Mouse (Mus musculus) heart, embryonic 15.5 days (tissue): ENCODE results near the gene Bbof1. TPM values are rescaled to one million over a fixed set of nuclear protein-coding genes. Genes with fewer than 3 reads are reported as not detected.

Experiments used
- ATAC-seq: fragments of 200-750 bp; cut with Nextera tagmentation; replicated peaks from 2 replicates; pipeline ENCODE4 v1.8.0; 2017; ENCODE audit warnings: low read depth, moderate TSS enrichment; ENCODE audit not compliant: insufficient number of reproducible peaks, insufficient read depth, low FRiP score
- H3K27ac ChIP-seq: fragments of 300-500 bp; sonication (generic); 2 replicates; pipeline ENCODE4 v1.5.1; 2015; ENCODE audit warnings: mild to moderate bottlenecking, inconsistent platforms
- H3K27me3 ChIP-seq: fragments of 300-500 bp; sonication (generic); 2 replicates; pipeline ENCODE4 v1.6.1; 2015; ENCODE audit warnings: inconsistent platforms
- H3K36me3 ChIP-seq: fragments of 300-500 bp; sonication (generic); 2 replicates; pipeline ENCODE4 v1.6.1; 2015; ENCODE audit warnings: mild to moderate bottlenecking, inconsistent platforms
- H3K4me1 ChIP-seq: fragments of 300-500 bp; sonication (generic); replicated peaks from 2 replicates; pipeline ENCODE4 v1.6.1; 2015; ENCODE audit warnings: inconsistent platforms
- H3K4me2 ChIP-seq: fragments of 300-500 bp; sonication (generic); 2 replicates; pipeline ENCODE4 v1.6.1; 2015; ENCODE audit warnings: inconsistent platforms, mild to moderate bottlenecking, moderate library complexity
- H3K4me3 ChIP-seq: fragments of 300-500 bp; sonication (generic); 2 replicates; pipeline ENCODE4 v1.5.1; 2015; ENCODE audit warnings: mild to moderate bottlenecking, inconsistent platforms
- H3K9ac ChIP-seq: fragments of 300-500 bp; sonication (generic); 2 replicates; pipeline ENCODE4 v1.6.1; 2015; ENCODE audit warnings: mild to moderate bottlenecking, inconsistent platforms
- H3K9me3 ChIP-seq: fragments of 300-500 bp; sonication (generic); replicated peaks from 2 replicates; pipeline ENCODE4 v1.6.1; 2016; ENCODE audit warnings: inconsistent platforms
- WGBS: fragments of 180-500 bp; shearing (Covaris S2); methylation state at CpG from one replicate; pipeline ENCODE4 v1.1.7; 2015; ENCODE audit warnings: mixed read lengths; 5-methylcytosine and 5-hydroxymethylcytosine counted together
- polyA plus RNA-seq: library from polyadenylated mRNA; unstranded; fragments of >200 nt; fragmentation: Nextera tagmentation; extraction: Ambion mirVana; gene quantifications from 2 replicates; pipeline ENCODE4 v1.2.1, GENCODE M21; 2015

Gene Bbof1
- polyA plus RNA-seq, 1 experiment from 2014 or later, result 1.5 TPM

DNA sequence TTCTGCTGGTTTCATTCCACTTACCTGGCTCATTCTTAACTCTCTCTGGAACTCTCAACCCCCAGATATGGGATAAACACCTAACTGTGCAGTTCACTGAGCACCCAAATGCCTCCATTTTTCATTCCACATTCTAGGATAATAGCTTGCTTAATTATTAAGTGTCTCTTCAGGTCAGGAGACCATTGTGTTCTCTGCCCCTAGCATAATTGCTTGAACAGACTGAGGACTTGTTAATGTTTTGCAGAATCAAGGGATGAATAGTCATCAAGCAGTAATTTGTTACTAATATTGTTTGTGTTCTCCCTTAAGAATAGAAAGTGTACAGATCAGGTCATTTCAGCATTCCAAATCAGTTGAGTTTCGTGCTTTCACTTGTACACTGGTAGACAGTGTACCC lies 38.5 kb downstream of the Bbof1 start:
- no peaks in the 10 kb centered on the region for H3K36me3 ChIP-seq
- no peak for ATAC-seq
- peaks cover 16% of the 10 kb centered on the region for H3K4me1 ChIP-seq
- H3K27me3 ChIP-seq, result 0 out of 2 replicates have a peak, but pooled peaks cover 4% of the 10 kb centered on the region
- no peak overlapping the region for H3K27ac ChIP-seq
- 76% methylated on average over 1 of the region's 1 CpGs for WGBS
- no peak overlapping the region for H3K4me2 ChIP-seq
- no peak overlapping the region for H3K9ac ChIP-seq
- no peaks in the 10 kb centered on the region for H3K9me3 ChIP-seq
- H3K4me3 ChIP-seq, result no peak overlapping the region

DNA sequence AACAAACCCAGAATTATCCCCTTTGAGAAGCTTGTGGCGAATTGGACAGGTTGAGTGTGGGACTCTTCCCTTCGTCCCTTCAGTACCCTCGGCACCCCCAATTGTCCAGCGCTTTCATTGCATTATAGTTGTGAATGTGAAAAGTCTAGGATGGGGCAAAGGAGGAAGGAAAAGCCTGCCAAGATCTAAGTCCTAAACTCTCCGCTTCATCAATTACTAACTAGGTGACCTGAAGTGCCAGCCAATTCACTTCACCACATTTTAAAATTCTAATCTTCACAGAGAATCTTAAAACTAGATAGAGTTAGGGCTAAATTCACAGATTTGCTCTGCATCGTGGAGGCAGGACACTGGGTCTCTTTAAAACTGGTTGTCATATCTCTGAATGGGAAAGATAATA lies 39.3 kb downstream of the Bbof1 start:
- WGBS, result 81% methylated on average over 6 of the region's 6 CpGs
- 0 out of 2 replicates have a peak, but pooled peaks cover 4% of the 10 kb centered on the region for H3K27me3 ChIP-seq
- H3K4me2 ChIP-seq, result no peak overlapping the region
- H3K9me3 ChIP-seq, result no peaks in the 10 kb centered on the region
- H3K4me3 ChIP-seq, result no peak overlapping the region
- no peaks in the 10 kb centered on the region for H3K36me3 ChIP-seq
- no peak overlapping the region for H3K9ac ChIP-seq
- H3K4me1 ChIP-seq, result peaks cover 22% of the 10 kb centered on the region
- no peak overlapping the region for H3K27ac ChIP-seq
- no peak for ATAC-seq

DNA sequence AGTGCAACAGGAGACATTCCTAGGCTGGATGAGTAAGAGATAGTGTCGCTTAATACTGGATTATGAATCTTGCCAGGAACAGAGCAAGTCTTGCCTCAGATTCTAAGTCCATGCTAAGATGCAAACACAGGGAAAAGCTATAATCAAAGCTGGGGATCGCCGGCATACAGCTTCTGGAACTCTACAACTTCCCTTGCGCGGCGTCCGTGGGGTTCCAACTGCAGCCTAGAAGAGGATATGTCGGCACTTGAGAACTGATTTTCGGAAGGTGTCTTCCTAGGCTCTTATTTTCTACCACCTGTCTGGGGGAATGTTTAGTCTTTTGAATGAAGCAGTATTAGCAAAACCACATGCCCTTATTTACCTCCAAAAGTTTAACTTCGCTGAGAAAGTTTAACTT lies 41.0 kb downstream of the Bbof1 start:
- ATAC-seq, result no peak
- Histone ChIP-seq H3K9me3 (no peaks in the 10 kb centered on the region), H3K4me2 (peak overlapping the region; percentile 91), H3K4me3 (peak overlapping the region; percentile 78), H3K4me1 (peaks cover 26% of the 10 kb centered on the region), H3K27me3 (0 out of 2 replicates have a peak, but pooled peaks cover 4% of the 10 kb centered on the region), H3K27ac (peak overlapping the region; percentile 95), H3K9ac (peak overlapping the region; percentile 81), H3K36me3 (no peaks in the 10 kb centered on the region)
- 43% methylated on average over 10 of the region's 10 CpGs for WGBS

DNA sequence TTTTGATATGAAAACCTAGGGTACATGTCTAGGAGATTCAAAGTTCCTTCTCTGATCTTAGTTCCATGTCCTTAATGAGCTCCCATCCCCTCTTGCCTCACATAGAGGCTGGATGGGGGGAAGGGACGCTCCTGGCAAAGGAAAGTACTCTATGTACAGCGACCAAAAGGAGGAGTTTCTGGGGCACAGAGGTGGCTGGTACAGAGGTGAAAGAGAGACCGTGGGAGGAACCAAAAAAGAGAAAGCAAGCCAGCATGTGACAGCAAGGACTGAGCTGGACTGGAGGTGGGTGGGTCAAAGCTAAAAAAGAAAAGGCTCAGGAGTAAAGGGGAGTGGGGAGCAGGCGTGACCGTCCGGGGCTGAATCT lies 41.5 kb downstream of the Bbof1 start:
- H3K4me3 ChIP-seq, result peak overlapping the region; percentile 78
- under 1% methylated on average over 6 of the region's 6 CpGs for WGBS

DNA sequence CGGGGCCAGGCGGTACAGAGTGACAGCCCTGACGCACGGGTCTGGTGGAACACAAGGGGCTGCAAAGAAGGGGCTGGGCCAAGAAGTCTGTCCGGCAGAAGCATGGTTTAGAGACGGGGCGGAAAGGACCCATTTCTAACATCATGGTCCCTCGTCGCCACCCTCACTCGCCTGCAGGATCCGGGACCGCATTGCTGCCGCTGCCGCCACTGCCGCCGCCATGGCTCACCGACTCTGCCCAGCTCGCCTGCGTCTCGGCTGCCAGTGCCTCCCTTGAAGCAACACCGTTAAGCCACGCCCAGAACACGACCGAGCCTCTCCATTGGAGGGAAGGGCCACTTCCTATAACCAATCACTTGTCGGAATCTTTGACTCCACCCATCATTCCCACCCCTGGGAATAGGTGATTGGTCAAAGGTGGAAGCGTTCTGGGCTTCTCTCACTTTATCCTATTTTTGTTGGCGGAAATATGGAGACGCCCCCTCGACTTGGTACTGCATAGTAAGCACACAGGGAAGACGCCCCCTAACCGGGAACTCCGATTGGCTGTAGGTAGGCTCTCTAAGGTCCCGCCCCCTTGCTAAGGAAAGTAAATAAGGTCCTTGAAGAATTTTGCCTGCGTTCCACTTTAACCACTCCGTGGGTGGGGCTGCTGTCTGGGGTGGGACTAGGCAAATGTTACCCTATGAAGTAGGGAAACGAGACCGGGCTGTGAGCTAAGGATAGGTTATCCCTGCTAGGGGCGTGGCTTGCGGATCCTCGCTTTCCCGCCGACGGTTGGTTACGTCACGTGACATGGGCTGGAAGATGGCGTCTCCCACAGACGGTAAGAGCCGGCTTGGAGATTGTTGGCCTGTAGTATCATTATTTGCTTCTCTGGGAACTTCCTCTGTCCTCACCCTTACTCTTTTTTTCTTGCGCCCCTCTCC lies 42.1 kb downstream of the Bbof1 start, which contains the start of the genes Aldh6a1 and Lin52:
Gene Aldh6a1 (minus strand): TSS at position 287 of the 929 bp plus-strand sequence.
Gene Lin52 (plus strand): TSS at position 705 of the 929 bp plus-strand sequence.
- under 1% methylated on average over 49 of the region's 49 CpGs for WGBS
- H3K9ac ChIP-seq, result peak within 1 kb of the TSS; percentile 81
- no peaks in the 10 kb centered on the region for H3K9me3 ChIP-seq
- peaks cover 26% of the 10 kb centered on the region for H3K4me1 ChIP-seq
- peak within 1 kb of the TSS; percentile 78 for H3K4me3 ChIP-seq
- peak within 1 kb of the TSS; percentile 95 for H3K27ac ChIP-seq
- ATAC-seq, result peak; percentile 97
- no peaks in the 10 kb centered on the region for H3K36me3 ChIP-seq
- 0 out of 2 replicates have a peak, but pooled peaks cover 4% of the 10 kb centered on the region for H3K27me3 ChIP-seq
- peak within 1 kb of the TSS; percentile 91 for H3K4me2 ChIP-seq

More for the DNA sequence above, 41.5 kb downstream of the Bbof1 start:
- Histone ChIP-seq H3K36me3 (no peaks in the 10 kb centered on the region), H3K27me3 (0 out of 2 replicates have a peak, but pooled peaks cover 4% of the 10 kb centered on the region), H3K9me3 (no peaks in the 10 kb centered on the region), H3K4me2 (peak overlapping the region; percentile 91), H3K4me1 (peaks cover 26% of the 10 kb centered on the region), H3K27ac (peak overlapping the region; percentile 95), H3K9ac (peak overlapping the region; percentile 81)
- peak; percentile 2; the same call in 1 of the 2 replicates for ATAC-seq

DNA sequence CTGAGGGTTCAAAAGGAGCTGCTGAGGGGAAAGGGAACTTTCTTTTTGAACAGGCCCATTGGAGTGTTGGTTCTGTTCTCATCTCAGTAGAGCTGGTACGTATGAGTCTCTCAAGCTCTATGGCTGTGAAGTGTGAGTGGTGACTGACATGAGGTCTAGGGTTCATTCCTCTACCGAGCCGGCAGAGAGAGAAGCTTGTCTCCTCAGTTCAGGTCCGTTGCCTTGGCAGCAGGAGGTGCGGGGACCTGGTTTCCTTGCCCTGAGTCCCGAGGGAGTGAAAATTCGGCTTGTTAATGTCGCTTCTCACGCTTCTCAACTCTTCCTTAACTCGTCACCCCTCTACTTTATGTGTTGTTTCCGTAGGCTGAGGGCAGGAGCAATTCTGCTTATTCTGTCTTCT lies 42.9 kb downstream of the Bbof1 start:
- WGBS, result 2% methylated on average over 11 of the region's 11 CpGs
- H3K9ac ChIP-seq, result peak overlapping the region; percentile 66
- peaks cover 1% of the 10 kb centered on the region; the same call in 1 of the 2 replicates for H3K36me3 ChIP-seq
- peak overlapping the region; percentile 78 for H3K4me3 ChIP-seq
- no peaks in the 10 kb centered on the region for H3K9me3 ChIP-seq
- H3K27ac ChIP-seq, result peak overlapping the region; percentile 95
- peak overlapping the region; percentile 91 for H3K4me2 ChIP-seq
- ATAC-seq, result no peak
- peaks cover 26% of the 10 kb centered on the region for H3K4me1 ChIP-seq
- H3K27me3 ChIP-seq, result no peaks in the 10 kb centered on the region

DNA sequence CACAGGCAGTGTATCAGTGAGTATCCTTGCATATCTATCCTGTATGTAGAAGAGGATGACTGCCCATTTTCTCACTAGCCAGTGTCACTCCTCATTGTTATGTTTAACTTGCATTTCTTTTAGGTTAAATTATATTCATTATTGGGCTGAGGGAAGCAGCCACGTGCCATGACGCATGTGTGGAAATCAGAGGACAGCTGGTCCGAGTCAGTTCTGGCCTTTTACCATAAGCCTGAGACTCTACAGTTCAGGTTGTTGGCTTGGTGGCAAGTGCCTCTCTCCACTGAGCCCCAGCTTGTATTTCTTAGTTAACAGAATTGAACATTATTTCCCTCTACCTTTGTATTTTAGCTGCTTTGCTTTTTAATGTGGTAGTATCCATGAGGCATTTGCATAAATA lies 48.0 kb downstream of the Bbof1 start:
- no peak overlapping the region for H3K9ac ChIP-seq
- H3K36me3 ChIP-seq, result peaks cover 34% of the 10 kb centered on the region
- 90% methylated on average over 3 of the region's 3 CpGs for WGBS
- no peak for ATAC-seq
- H3K27ac ChIP-seq, result no peak overlapping the region
- no peaks in the 10 kb centered on the region for H3K9me3 ChIP-seq
- H3K4me3 ChIP-seq, result no peak overlapping the region
- no peak overlapping the region for H3K4me2 ChIP-seq
- peaks cover 14% of the 10 kb centered on the region for H3K4me1 ChIP-seq
- no peaks in the 10 kb centered on the region for H3K27me3 ChIP-seq

DNA sequence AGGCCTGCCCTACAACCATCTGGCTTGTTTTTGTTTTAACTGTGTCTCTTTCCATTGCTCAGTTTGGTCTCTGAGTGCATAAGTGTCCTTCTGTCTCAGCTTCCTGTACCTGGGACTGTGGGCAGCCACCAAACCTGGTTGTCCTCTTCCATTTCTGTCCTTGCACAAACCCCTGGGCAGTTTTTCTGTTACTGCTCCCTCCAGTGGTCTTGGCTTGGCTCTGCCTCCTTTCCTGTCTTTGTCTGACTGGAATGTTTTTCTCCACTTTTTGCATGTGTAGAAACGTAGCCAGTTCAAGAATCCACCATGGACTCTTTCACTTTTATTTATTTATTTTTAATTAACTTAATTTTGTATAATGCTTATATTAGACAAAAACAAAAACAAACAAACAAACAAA lies 51.0 kb downstream of the Bbof1 start:
- WGBS, result 57% methylated on average over 1 of the region's 1 CpGs
- Histone ChIP-seq H3K27ac (no peak overlapping the region), H3K4me1 (no peaks in the 10 kb centered on the region), H3K4me3 (no peak overlapping the region), H3K9ac (no peak overlapping the region), H3K36me3 (peaks cover 53% of the 10 kb centered on the region), H3K27me3 (no peaks in the 10 kb centered on the region), H3K9me3 (no peaks in the 10 kb centered on the region), H3K4me2 (no peak overlapping the region)
- ATAC-seq, result no peak

DNA sequence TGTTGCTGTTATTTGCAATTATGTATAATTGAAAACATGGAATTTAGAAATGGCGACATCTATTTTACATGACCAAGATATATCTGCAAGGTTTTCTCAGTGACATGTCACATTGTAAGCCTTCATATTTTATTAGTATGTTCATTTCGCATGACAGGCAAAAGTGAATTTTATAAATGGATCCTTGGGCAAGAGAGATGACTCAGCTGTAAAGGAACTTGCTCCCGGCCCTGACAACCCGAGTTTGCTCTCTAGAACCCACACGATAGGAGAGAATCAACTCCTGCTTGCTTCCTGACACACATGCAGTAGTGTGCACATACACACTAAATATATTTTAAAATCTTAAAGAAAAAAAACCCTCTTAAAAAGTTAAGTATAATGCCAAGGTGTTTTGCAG lies 52.5 kb downstream of the Bbof1 start:
- no peaks in the 10 kb centered on the region for H3K9me3 ChIP-seq
- H3K9ac ChIP-seq, result no peak overlapping the region
- no peak overlapping the region for H3K4me2 ChIP-seq
- 88% methylated on average over 5 of the region's 5 CpGs for WGBS
- no peak overlapping the region for H3K4me3 ChIP-seq
- no peaks in the 10 kb centered on the region for H3K27me3 ChIP-seq
- H3K4me1 ChIP-seq, result no peaks in the 10 kb centered on the region
- ATAC-seq, result no peak
- H3K36me3 ChIP-seq, result peaks cover 57% of the 10 kb centered on the region
- H3K27ac ChIP-seq, result no peak overlapping the region

DNA sequence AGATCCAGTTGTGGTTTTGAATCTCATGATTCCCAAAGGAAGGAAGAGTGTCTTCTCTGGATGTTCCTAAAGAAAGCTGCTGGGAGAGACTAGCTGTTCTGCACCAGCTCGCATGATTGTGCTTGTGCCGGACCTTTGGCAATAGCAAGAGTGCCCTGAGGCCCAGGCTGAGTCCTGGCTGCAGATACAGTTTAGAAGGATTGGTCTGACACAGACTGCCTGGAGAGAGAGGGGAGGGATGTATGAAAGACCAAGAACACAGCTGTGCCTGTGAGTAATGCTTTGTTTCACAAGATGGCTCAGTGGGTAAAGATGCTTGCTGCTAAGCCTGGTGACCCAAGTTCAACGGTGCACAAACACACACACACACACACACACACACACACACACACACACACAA lies 54.0 kb downstream of the Bbof1 start:
- 87% methylated on average over 3 of the region's 3 CpGs for WGBS
- Histone ChIP-seq H3K9ac (no peak overlapping the region), H3K4me1 (no peaks in the 10 kb centered on the region), H3K9me3 (no peaks in the 10 kb centered on the region), H3K36me3 (peaks cover 53% of the 10 kb centered on the region), H3K4me3 (no peak overlapping the region), H3K27me3 (no peaks in the 10 kb centered on the region), H3K4me2 (no peak overlapping the region), H3K27ac (no peak overlapping the region)
- ATAC-seq, result no peak

DNA sequence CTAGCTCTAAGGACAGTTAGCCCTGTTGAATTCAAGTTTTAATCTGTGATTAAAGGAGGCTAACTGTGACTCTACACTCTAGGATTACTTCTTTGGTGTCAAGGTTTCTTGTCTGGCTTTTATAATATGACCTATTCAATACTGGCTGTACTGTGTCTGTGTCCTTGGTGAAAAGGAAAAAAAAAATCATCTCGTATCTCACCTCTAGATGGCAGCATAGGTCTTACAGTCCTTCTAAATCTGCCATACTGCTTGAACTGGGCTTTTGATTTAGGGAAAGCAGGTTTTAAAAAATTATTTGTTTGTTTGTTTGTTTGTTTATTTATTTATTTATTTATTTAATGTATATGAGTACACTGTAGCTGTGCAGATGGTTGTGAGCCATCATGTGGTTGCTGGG lies 59.8 kb downstream of the Bbof1 start:
- H3K9me3 ChIP-seq, result no peaks in the 10 kb centered on the region
- ATAC-seq, result no peak
- H3K9ac ChIP-seq, result no peak overlapping the region
- no peaks in the 10 kb centered on the region for H3K27me3 ChIP-seq
- 0% methylated on average over 1 of the region's 1 CpGs for WGBS
- H3K4me3 ChIP-seq, result no peak overlapping the region
- H3K36me3 ChIP-seq, result peaks cover 25% of the 10 kb centered on the region; the same call in 1 of the 2 replicates
- no peak overlapping the region for H3K4me2 ChIP-seq
- H3K4me1 ChIP-seq, result no peaks in the 10 kb centered on the region
- H3K27ac ChIP-seq, result no peak overlapping the region
